Mouse (Mus musculus) CD4-positive, CD25-positive, alpha-beta regulatory T cell, adult 4 months (primary cell): ENCODE results near the gene AI464131. TPM values are rescaled to one million over a fixed set of nuclear protein-coding genes. Genes with fewer than 3 reads are reported as not detected.

ENCODE experiments used
- ATAC-seq: one replicate; pipeline ENCODE4 v1.8.0; 2017
- polyA plus RNA-seq, 2 experiments: library from polyadenylated mRNA; unstranded; fragments of 100-300 nt; shearing (Covaris generic); gene quantifications; one replicate each; pipeline ENCODE4 v1.2.1; 2017

Gene AI464131
- not detected for polyA plus RNA-seq

- peak; percentile 59 for ATAC-seq
These were observed at the start of gene AI464131 for GRCm38 (mm10) chr4:41502986-41503412. Gene AI464131, minus strand, starts transcription at chr4:41503076.

DNA sequence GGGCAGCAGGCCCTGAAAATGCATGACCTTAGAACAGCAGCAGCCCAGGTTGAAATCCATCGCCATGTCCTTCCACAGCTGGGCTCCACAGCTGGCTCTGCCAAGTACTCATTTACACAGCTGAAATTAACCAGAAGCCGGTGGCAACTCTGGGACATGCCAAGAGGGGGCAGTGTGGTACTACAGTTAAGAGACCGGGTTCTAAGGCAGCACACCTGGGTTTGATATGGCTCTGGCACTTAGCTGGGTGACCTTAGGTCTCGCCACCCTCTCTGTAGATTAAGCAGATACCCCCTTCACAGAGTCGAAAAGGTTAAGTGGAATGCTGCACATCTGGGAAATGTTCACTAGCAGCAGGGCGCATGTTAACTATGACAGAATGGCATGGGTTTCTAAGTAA, 49.7 kb upstream of the AI464131 start:
- peak; percentile 83 for ATAC-seq

- ATAC-seq = no peak
These were observed 44.2 kb upstream of the AI464131 start for GRCm38 (mm10) chr4:41547086-41547485.

- ATAC-seq = no peak
These were observed 43.1 kb upstream of the AI464131 start for GRCm38 (mm10) chr4:41545985-41546384.

- no peak for ATAC-seq
These were observed 39.3 kb upstream of the AI464131 start for GRCm38 (mm10) chr4:41542136-41542535.

GRCm38 (mm10) chr4:41534866-41535265, 32.0 kb upstream of the AI464131 start:
- ATAC-seq = no peak

DNA sequence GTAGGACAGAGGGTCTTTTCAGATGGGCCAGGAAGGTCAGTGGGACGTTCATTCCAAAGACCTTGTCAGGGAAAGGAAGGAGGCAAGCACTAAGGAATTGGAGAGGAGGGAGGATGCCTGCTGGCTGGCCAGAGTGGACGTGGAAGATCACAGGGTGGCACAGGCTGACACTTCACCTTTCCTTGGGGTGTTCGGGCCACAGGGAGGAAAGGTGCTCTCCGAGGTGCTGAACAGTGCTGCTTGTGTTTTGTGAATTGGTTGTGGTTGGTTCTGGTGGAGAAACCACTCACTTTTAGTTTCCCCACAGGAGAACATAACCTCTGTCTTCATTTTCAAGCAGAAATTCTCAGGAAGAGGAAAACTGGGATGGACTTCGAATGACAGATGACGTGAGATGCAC, 29.5 kb upstream of the AI464131 start:
- no peak for ATAC-seq

DNA sequence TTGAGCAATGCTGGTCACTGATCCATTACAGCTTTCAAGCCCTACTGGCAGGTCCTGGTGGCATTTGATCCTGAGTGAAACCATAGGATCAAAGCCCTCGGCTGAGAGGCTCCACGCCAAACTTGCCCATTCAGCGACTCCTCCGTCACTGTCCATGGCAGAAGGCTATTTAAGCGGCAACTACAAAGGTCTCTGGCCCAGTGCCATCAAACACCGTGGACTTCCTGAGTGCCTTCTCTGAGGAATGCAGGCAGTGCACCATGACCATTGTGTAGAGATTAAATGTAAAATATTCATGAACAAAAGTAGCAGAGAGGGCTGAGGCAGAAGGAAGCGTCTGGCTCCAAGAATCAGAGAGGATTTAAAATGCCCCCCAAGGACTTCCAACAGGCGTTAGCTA, 25.1 kb upstream of the AI464131 start:
- no peak for ATAC-seq

DNA sequence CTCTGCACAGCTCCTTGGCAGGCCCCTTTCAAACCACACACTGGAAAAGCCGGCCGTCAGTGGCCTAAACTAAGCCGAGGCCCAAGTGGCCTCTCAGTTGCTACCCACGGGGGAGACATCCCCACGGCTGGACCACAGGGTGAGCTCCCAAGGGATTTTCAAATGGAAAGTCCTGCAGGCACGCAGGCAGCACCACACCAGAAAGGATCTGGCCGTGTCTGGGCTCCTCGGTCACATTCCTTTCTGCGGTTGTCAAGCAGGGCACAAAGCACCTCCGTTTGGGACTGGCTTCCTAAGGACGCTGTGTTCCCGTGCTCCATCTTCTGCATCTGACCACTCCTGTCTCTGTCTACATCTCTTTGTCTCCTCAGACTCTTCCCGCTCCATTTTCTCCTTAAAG, 24.2 kb upstream of the AI464131 start:
- ATAC-seq = no peak

- no peak for ATAC-seq
These were observed 23.7 kb upstream of the AI464131 start for GRCm38 (mm10) chr4:41526553-41526952.

DNA sequence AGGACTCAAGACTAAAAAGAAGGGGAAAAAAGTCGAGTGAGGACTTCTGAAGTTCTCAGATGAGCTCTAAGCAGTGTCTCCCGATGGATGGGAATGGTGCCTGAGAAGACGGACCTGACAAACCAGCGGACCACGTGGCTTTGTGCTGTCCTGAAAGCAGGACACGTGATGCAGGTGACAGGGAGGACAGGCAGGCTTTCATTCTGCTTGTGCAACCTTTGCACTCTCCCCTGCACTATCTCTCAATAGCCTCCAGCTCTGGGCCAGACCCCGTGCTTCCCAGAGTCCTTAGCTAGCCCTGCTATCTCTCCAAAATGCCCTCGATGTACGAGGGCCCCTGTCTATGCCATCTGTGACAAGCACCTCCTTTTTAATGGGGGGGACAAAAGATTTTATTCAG, 22.0 kb upstream of the AI464131 start:
- ATAC-seq = no peak

GRCm38 (mm10) chr4:41523839-41524238, 21.0 kb upstream of the AI464131 start:
- no peak for ATAC-seq

DNA sequence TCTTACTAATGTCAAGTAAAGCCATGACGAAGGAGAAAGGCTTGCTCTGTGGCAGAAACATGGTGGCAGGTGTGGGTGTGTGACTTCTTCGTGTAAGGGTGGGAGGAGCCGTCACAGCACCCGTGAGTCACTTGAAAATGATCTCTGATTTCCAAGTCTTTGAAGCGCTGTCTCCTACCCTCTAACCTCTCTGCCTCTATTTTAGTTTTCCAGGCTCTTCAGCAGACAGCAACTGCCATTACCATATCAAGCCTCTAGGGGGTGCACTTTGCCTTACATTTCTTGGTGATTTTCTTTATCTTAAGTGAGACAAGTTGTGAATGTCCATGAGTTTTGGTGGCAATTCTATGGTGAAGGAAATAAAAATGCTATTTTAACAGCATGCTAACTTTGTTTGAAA, 19.9 kb upstream of the AI464131 start:
- ATAC-seq = no peak

- ATAC-seq = no peak
These were observed 19.3 kb upstream of the AI464131 start for GRCm38 (mm10) chr4:41522136-41522535.

DNA sequence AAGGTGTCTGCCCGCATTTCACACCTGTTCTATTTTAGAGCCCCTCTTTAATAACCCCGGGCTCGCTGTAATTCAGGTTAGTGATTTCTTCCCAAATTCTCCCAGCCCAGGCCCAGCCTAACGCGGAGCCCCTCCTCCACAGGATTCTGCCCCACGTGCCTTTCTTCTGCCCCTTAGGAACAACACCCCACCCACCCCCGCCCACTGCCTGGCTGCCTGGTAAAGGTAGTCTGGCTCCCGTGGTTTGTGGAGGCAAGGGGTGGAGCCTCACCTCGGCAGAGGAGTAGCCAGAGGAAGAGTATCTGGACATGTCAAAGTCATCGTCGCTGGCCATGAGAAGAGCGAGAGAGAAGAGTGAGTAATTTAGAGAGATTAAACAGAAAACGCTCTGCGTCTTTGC, 17.8 kb upstream of the AI464131 start:
- no peak for ATAC-seq

- no peak for ATAC-seq
These were observed 16.3 kb upstream of the AI464131 start for GRCm38 (mm10) chr4:41519195-41519594.

GRCm38 (mm10) chr4:41518349-41518748, 15.5 kb upstream of the AI464131 start:
- ATAC-seq = no peak

DNA sequence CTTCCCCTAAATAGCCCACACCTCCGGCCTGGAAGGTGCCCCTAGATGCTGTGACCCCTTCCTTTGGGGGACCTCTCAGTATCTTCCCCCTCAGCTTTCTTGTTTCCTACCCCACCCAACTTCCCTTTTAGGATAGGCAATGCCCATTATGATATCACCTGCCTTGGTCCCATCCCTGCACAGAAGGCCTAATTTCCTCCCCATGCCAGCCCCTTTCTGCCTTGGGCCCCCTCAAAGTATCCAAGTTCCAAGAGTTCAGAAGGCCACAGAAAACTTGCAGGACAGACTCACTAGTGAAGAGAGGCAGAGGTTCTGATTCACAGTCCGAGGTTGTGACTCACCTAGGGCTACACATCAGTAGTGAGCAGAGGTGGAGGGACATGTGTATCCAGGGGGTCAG, 14.4 kb upstream of the AI464131 start, which contains the start of gene 1110017D15Rik:
Gene 1110017D15Rik (minus strand): TSS at position 101 of the 400 bp plus-strand sequence.
- ATAC-seq = no peak

- ATAC-seq = no peak
These were observed 10.8 kb upstream of the AI464131 start for GRCm38 (mm10) chr4:41513714-41514113.

- no peak for ATAC-seq
These were observed 10.4 kb upstream of the AI464131 start for GRCm38 (mm10) chr4:41513309-41513708.

DNA sequence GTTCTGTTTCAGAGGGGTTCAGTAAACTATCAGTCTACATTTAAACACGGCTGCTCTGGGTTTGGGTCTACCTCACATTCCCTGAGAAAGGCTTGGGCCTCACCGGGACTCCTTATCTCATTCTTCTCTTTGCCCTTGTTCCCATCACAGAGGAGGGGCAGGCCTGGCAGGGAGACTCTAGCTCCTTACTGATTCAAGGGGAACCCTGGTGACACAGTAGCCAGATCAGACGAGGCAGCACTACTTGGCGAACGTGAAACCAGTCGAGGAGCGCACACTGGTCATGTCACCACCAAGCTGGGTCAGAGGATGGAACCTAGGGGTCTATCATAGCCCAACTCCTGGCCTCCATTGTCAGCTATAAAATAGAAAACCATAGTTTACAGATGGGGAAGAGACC, 5.1 kb upstream of the AI464131 start:
- no peak for ATAC-seq

DNA sequence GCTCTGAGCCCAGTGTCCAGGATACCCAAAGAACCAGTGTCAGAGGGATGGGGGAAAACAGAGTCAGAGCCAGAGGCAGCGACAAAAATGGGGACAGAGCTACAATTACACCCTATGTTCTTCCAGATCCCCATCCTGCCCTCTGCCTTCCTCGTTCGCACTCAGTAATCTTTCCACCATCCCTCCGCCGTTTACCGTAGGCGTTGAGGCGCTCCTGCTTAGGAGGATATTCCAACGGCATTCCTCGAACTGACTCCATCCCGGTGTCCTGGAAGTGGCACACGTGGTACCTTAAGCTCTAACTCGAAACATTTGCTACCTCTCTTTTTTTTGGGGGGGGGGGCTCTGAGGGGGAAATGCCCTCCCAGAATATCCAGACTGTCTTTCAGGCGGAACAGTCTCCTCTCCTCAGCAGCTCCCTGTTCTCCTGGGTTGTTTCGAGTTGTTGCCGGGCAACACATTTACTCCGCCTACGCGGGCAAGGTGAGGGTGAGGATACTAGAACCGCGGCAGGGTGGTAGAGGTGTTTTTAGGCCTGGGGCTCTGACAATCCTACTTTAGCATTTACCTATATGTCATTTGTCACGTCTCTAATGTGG, 4.5 kb upstream of the AI464131 start:
- ATAC-seq = no peak

GRCm38 (mm10) chr4:41506906-41507305, 4.0 kb upstream of the AI464131 start:
- ATAC-seq = peak; percentile 75

DNA sequence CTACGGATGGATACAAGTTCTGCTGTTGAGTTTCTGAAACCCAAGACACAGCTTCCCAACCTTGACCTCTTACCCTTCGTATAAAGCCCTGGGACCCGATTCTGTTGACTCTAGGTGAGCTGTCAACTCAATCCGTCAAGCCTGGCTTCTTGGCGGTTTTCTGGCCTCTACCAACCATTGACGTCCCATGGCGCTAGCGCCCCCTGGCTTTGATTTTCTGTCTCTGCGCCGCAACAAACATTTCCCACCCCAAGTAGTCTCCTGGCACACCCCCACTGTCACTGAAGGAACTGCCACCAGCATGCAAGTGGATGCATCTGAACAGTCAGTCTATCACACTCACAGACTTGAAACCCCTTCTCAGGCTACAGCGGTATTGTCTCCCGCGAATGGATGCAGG, 3.3 kb upstream of the AI464131 start:
- ATAC-seq = no peak

- ATAC-seq = no peak
These were observed 2.3 kb upstream of the AI464131 start for GRCm38 (mm10) chr4:41505131-41505551.
